Mouse (Mus musculus) layer of hippocampus, adult 9-11 months (tissue): Measurements from ENCODE around the gene Acadm.

Source experiments
- DNase-seq: peaks from one replicate; pipeline ENCODE4 v3.0.0; 2022

The Acadm gene

GRCm38 (mm10) chr3:153897216-153897615 lies 47.2 kb downstream of the Acadm start:
- no peak for DNase-seq

- DNase-seq, result no peak
These were observed 49.0 kb downstream of the Acadm start for GRCm38 (mm10) chr3:153895454-153895853.

- no peak for DNase-seq
These were observed 55.1 kb downstream of the Acadm start for GRCm38 (mm10) chr3:153889188-153889781.

GRCm38 (mm10) chr3:153888141-153888540 lies 56.3 kb downstream of the Acadm start:
- no peak for DNase-seq

- DNase-seq, result no peak
These were observed 58.1 kb downstream of the Acadm start for GRCm38 (mm10) chr3:153886296-153886695.
